Mouse (Mus musculus): Measurements from ENCODE around the gene Stn1. TPM values are rescaled to one million over a fixed set of nuclear protein-coding genes. Genes with fewer than 3 reads are reported as not detected.

Stn1 gene
- polyA plus RNA-seq, 1 experiment from 2014 or later: 30.9 TPM

- no peaks in the 10 kb centered on the region for H3K9me3 ChIP-seq (ENCODE audit: control insufficient read depth, low read length)
- H3K27me3 ChIP-seq (ENCODE audit: control insufficient read depth, insufficient read depth, low read length): no peaks in the 10 kb centered on the region
- H3K9ac ChIP-seq: no peak overlapping the region
- no peaks in the 10 kb centered on the region for H3K36me3 ChIP-seq (replicated peaks; ENCODE audit: control insufficient read depth, insufficient read depth)
- DNase-seq (ENCODE audit: low spot score) (no peak), ATAC-seq (ENCODE audit: low FRiP score) (no peak)
- 0 out of 2 replicates have a peak overlapping the region, but pooled peaks have one; percentile 6 for H3K4me2 ChIP-seq (replicated peaks)
- H3K4me1 ChIP-seq (replicated peaks; ENCODE audit: control insufficient read depth, insufficient read depth, low read length): peaks cover 4% of the 10 kb centered on the region; the same call in 1 of the 2 replicates
- WGBS: 49% methylated on average over 3 of the region's 3 CpGs
- H3K4me3 ChIP-seq (replicated peaks; ENCODE audit: low read length): no peak overlapping the region
- H3K27ac ChIP-seq: no peak overlapping the region
Measured at GRCm38 (mm10) chr19:47473453-47473852, 63.9 kb downstream of the Stn1 start.

- H3K4me2 ChIP-seq (replicated peaks): peak overlapping the region; percentile 6
- H3K9me3 ChIP-seq (ENCODE audit: control insufficient read depth, low read length): no peaks in the 10 kb centered on the region
- no peaks in the 10 kb centered on the region for H3K27me3 ChIP-seq (ENCODE audit: control insufficient read depth, insufficient read depth, low read length)
- 24% methylated on average over 15 of the region's 15 CpGs for WGBS
- H3K27ac ChIP-seq: no peak overlapping the region
- peaks cover 4% of the 10 kb centered on the region; the same call in 1 of the 2 replicates for H3K4me1 ChIP-seq (replicated peaks; ENCODE audit: control insufficient read depth, insufficient read depth, low read length)
- H3K4me3 ChIP-seq (replicated peaks; ENCODE audit: low read length): no peak overlapping the region
- no peak for DNase-seq (ENCODE audit: low spot score)
- no peaks in the 10 kb centered on the region for H3K36me3 ChIP-seq (replicated peaks; ENCODE audit: control insufficient read depth, insufficient read depth)
- ATAC-seq (ENCODE audit: low FRiP score): 0 out of 2 replicates have a peak, but pooled peaks have one; percentile 24
- H3K9ac ChIP-seq: peak overlapping the region; percentile 20; the same call in 1 of the 2 replicates
Measured at GRCm38 (mm10) chr19:47472881-47473400, 64.4 kb downstream of the Stn1 start.

- no peaks in the 10 kb centered on the region for H3K9me3 ChIP-seq (ENCODE audit: control insufficient read depth, low read length)
- ATAC-seq (ENCODE audit: low FRiP score): no peak
- H3K4me1 ChIP-seq (replicated peaks; ENCODE audit: control insufficient read depth, insufficient read depth, low read length): peaks cover 4% of the 10 kb centered on the region; the same call in 1 of the 2 replicates
- no peak overlapping the region for H3K9ac ChIP-seq
- no peak for DNase-seq (ENCODE audit: low spot score)
- H3K27me3 ChIP-seq (ENCODE audit: control insufficient read depth, insufficient read depth, low read length): no peaks in the 10 kb centered on the region
- no peak overlapping the region for H3K4me2 ChIP-seq (replicated peaks)
- no peaks in the 10 kb centered on the region for H3K36me3 ChIP-seq (replicated peaks; ENCODE audit: control insufficient read depth, insufficient read depth)
- no peak overlapping the region for H3K27ac ChIP-seq
- 79% methylated on average over 4 of the region's 4 CpGs for WGBS
- no peak overlapping the region for H3K4me3 ChIP-seq (replicated peaks; ENCODE audit: low read length)
Measured at GRCm38 (mm10) chr19:47471808-47472207, 65.5 kb downstream of the Stn1 start.

GRCm38 (mm10) chr19:47468750-47469149, 68.6 kb downstream of the Stn1 start:
- no peak overlapping the region for H3K27ac ChIP-seq
- peaks cover 10% of the 10 kb centered on the region for H3K4me1 ChIP-seq (replicated peaks; ENCODE audit: control insufficient read depth, insufficient read depth, low read length)
- H3K36me3 ChIP-seq (replicated peaks; ENCODE audit: control insufficient read depth, insufficient read depth): no peaks in the 10 kb centered on the region
- H3K27me3 ChIP-seq (ENCODE audit: control insufficient read depth, insufficient read depth, low read length): no peaks in the 10 kb centered on the region
- WGBS: 58% methylated on average over 3 of the region's 3 CpGs
- no peak overlapping the region for H3K9ac ChIP-seq
- no peak for DNase-seq (ENCODE audit: low spot score)
- H3K4me2 ChIP-seq (replicated peaks): no peak overlapping the region
- no peak for ATAC-seq (ENCODE audit: low FRiP score)
- H3K9me3 ChIP-seq (ENCODE audit: control insufficient read depth, low read length): no peaks in the 10 kb centered on the region
- H3K4me3 ChIP-seq (replicated peaks; ENCODE audit: low read length): no peak overlapping the region

- Histone ChIP-seq H3K9ac (no peak overlapping the region), H3K4me3 (replicated peaks; ENCODE audit: low read length) (no peak overlapping the region), H3K36me3 (replicated peaks; ENCODE audit: control insufficient read depth, insufficient read depth) (no peaks in the 10 kb centered on the region), H3K27me3 (ENCODE audit: control insufficient read depth, insufficient read depth, low read length) (no peaks in the 10 kb centered on the region), H3K4me1 (replicated peaks; ENCODE audit: control insufficient read depth, insufficient read depth, low read length) (peaks cover 17% of the 10 kb centered on the region), H3K9me3 (ENCODE audit: control insufficient read depth, low read length) (no peaks in the 10 kb centered on the region), H3K4me2 (replicated peaks) (no peak overlapping the region), H3K27ac (no peak overlapping the region)
- WGBS: 71% methylated on average over 8 of the region's 8 CpGs
- DNase-seq (ENCODE audit: low spot score): no peak
- no peak for ATAC-seq (ENCODE audit: low FRiP score)
Measured at GRCm38 (mm10) chr19:47466775-47467174, 70.5 kb downstream of the Stn1 start.

GRCm38 (mm10) chr19:47465467-47465866, 71.8 kb downstream of the Stn1 start:
- Histone ChIP-seq H3K9me3 (ENCODE audit: control insufficient read depth, low read length) (no peaks in the 10 kb centered on the region), H3K9ac (no peak overlapping the region), H3K4me2 (replicated peaks) (no peak overlapping the region), H3K36me3 (replicated peaks; ENCODE audit: control insufficient read depth, insufficient read depth) (no peaks in the 10 kb centered on the region), H3K4me1 (replicated peaks; ENCODE audit: control insufficient read depth, insufficient read depth, low read length) (peaks cover 22% of the 10 kb centered on the region), H3K27ac (no peak overlapping the region), H3K27me3 (ENCODE audit: control insufficient read depth, insufficient read depth, low read length) (no peaks in the 10 kb centered on the region), H3K4me3 (replicated peaks; ENCODE audit: low read length) (no peak overlapping the region)
- 60% methylated on average over 9 of the region's 9 CpGs for WGBS
- ATAC-seq (ENCODE audit: low FRiP score) (no peak), DNase-seq (ENCODE audit: low spot score) (no peak)

- ATAC-seq (ENCODE audit: low FRiP score): peak; percentile 82
- peak within 1 kb of the TSS; percentile 88 for H3K4me2 ChIP-seq (replicated peaks)
- H3K27me3 ChIP-seq (ENCODE audit: control insufficient read depth, insufficient read depth, low read length): no peaks in the 10 kb centered on the region
- no peaks in the 10 kb centered on the region for H3K9me3 ChIP-seq (ENCODE audit: control insufficient read depth, low read length)
- peak within 1 kb of the TSS; percentile 79 for H3K27ac ChIP-seq
- H3K36me3 ChIP-seq (replicated peaks; ENCODE audit: control insufficient read depth, insufficient read depth): no peaks in the 10 kb centered on the region
- H3K4me3 ChIP-seq (replicated peaks; ENCODE audit: low read length): peak within 1 kb of the TSS; percentile 75
- DNase-seq (ENCODE audit: low spot score): peak; percentile 56
- 1% methylated on average over 56 of the region's 70 CpGs for WGBS
- peaks cover 27% of the 10 kb centered on the region for H3K4me1 ChIP-seq (replicated peaks; ENCODE audit: control insufficient read depth, insufficient read depth, low read length)
- peak within 1 kb of the TSS; percentile 88 for H3K9ac ChIP-seq
Measured at GRCm38 (mm10) chr19:47464304-47465241, 72.7 kb downstream of the Stn1 start, which contains the start of gene Sh3pxd2a. Gene Sh3pxd2a, minus strand, starts transcription at chr19:47464401.

- ATAC-seq (ENCODE audit: low FRiP score) (peak; percentile 71), DNase-seq (ENCODE audit: low spot score) (peak; percentile 70)
- under 1% methylated on average over 46 of the region's 46 CpGs for WGBS
- no peaks in the 10 kb centered on the region for H3K36me3 ChIP-seq (replicated peaks; ENCODE audit: control insufficient read depth, insufficient read depth)
- no peaks in the 10 kb centered on the region for H3K9me3 ChIP-seq (ENCODE audit: control insufficient read depth, low read length)
- peak overlapping the region; percentile 75 for H3K4me3 ChIP-seq (replicated peaks; ENCODE audit: low read length)
- H3K4me1 ChIP-seq (replicated peaks; ENCODE audit: control insufficient read depth, insufficient read depth, low read length): peaks cover 27% of the 10 kb centered on the region
- H3K4me2 ChIP-seq (replicated peaks): peak overlapping the region; percentile 88
- peak overlapping the region; percentile 79 for H3K27ac ChIP-seq
- no peaks in the 10 kb centered on the region for H3K27me3 ChIP-seq (ENCODE audit: control insufficient read depth, insufficient read depth, low read length)
- H3K9ac ChIP-seq: peak overlapping the region; percentile 88
Measured at GRCm38 (mm10) chr19:47463636-47464303, 73.5 kb downstream of the Stn1 start.

GRCm38 (mm10) chr19:47463206-47463605, 74.1 kb downstream of the Stn1 start:
- under 1% methylated on average over 13 of the region's 13 CpGs for WGBS
- Histone ChIP-seq H3K27me3 (ENCODE audit: control insufficient read depth, insufficient read depth, low read length) (no peaks in the 10 kb centered on the region), H3K9me3 (ENCODE audit: control insufficient read depth, low read length) (no peaks in the 10 kb centered on the region), H3K9ac (peak overlapping the region; percentile 88), H3K4me2 (replicated peaks) (peak overlapping the region; percentile 88), H3K4me1 (replicated peaks; ENCODE audit: control insufficient read depth, insufficient read depth, low read length) (peaks cover 27% of the 10 kb centered on the region), H3K4me3 (replicated peaks; ENCODE audit: low read length) (peak overlapping the region; percentile 75), H3K27ac (no peak overlapping the region), H3K36me3 (replicated peaks; ENCODE audit: control insufficient read depth, insufficient read depth) (no peaks in the 10 kb centered on the region)
- no peak for ATAC-seq (ENCODE audit: low FRiP score)
- DNase-seq (ENCODE audit: low spot score): no peak

Measured in hindbrain, embryonic 14.5 days (tissue).